Comparison of ENCODE assay signal across 7 mouse cellular contexts in genomic region chr11:60417717-60418472, GRCm38 (mm10). TPM values are rescaled to one million over a fixed set of nuclear protein-coding genes. Genes with fewer than 3 reads are reported as not detected.
DNase-seq lines count a peak whose midpoint lies in the region; ATAC-seq and TF ChIP-seq lines count a peak whose summit lies in the region.

Gene Atpaf2 (minus strand): TSS chr11:60418457.

- peak within 1 kb of the TSS; percentile 94 for H3K4me2 ChIP-seq in hindbrain, embryonic 15.5 days
- H3K4me2 ChIP-seq in neural tube, embryonic 13.5 days = peak within 1 kb of the TSS; percentile 83

- DNase-seq in 3134 (ENCODE audit: extremely low read depth, insufficient read length, low spot score) (peak; percentile 74), 3T3-L1 (ENCODE audit: low read depth, low spot score) (peak; percentile 51), liver (peak; percentile 62)
- DNase-seq in brain, embryonic 14.5 days (ENCODE audit: low read depth) = peak; percentile 31
- DNase-seq in frontal cortex, postnatal 36 days (ENCODE audit: low spot score in 2 of 2) = peak; percentile 8 to 16

- H3K9me3 ChIP-seq in hindbrain, embryonic 15.5 days = no peaks in the 10 kb centered on the region
- no peaks in the 10 kb centered on the region for H3K9me3 ChIP-seq in neural tube, embryonic 13.5 days

- H3K4me3 ChIP-seq in hindbrain, embryonic 15.5 days = peak within 1 kb of the TSS; percentile 95
- H3K4me3 ChIP-seq in neural tube, embryonic 13.5 days = peak within 1 kb of the TSS; percentile 92

- H3K4me1 ChIP-seq in hindbrain, embryonic 15.5 days (replicated peaks) = peaks cover 39% of the 10 kb centered on the region
- peaks cover 42% of the 10 kb centered on the region for H3K4me1 ChIP-seq in neural tube, embryonic 13.5 days (replicated peaks)

- H3K9ac ChIP-seq in hindbrain, embryonic 15.5 days = peak within 1 kb of the TSS; percentile 93
- H3K9ac ChIP-seq in neural tube, embryonic 13.5 days = peak within 1 kb of the TSS; percentile 92

- TF ChIP-seq POLR2A in brain, embryonic 14.5 days (IDR thresholded peaks at IDR 0.05; ENCODE audit: borderline replicate concordance, extremely low read depth, insufficient read depth, insufficient read length, poor library complexity, severe bottlenecking) = peak; percentile 2; the same call in 1 of the 2 replicates

- peak within 1 kb of the TSS; percentile 91 for H3K27ac ChIP-seq in hindbrain, embryonic 15.5 days (replicated peaks)
- peak within 1 kb of the TSS; percentile 89 for H3K27ac ChIP-seq in neural tube, embryonic 13.5 days (replicated peaks)

- ATAC-seq in hindbrain, embryonic 15.5 days (ENCODE audit: low FRiP score, low read depth) = peak; percentile 46
- ATAC-seq in neural tube, embryonic 13.5 days (ENCODE audit: low read depth) = peak; percentile 55

- H3K36me3 ChIP-seq in hindbrain, embryonic 15.5 days = no peaks in the 10 kb centered on the region
- no peaks in the 10 kb centered on the region for H3K36me3 ChIP-seq in neural tube, embryonic 13.5 days

- H3K27me3 ChIP-seq in hindbrain, embryonic 15.5 days = no peaks in the 10 kb centered on the region
- no peaks in the 10 kb centered on the region for H3K27me3 ChIP-seq in neural tube, embryonic 13.5 days

- 0% methylated on average over 39 of the region's 39 CpGs for WGBS in hindbrain, embryonic 15.5 days
- under 1% methylated on average over 36 of the region's 39 CpGs for WGBS in neural tube, embryonic 13.5 days

- no peak for TF ChIP-seq CTCF in brain, embryonic 14.5 days (IDR thresholded peaks at IDR 0.05; ENCODE audit: borderline replicate concordance, extremely low read depth, insufficient read depth, insufficient read length)

RNA-seq across cellular contexts. Expression of gene Atpaf2, which starts in this region (rescaled TPM):
- polyA plus RNA-seq in brain, embryonic 14.5 days (2012; rRNA removed) = 32.8 and 34.3 TPM in 2 replicates
- 41.1 and 41.4 TPM in 2 replicates for polyA plus RNA-seq in hindbrain, embryonic 15.5 days (2015; fragmentation: Nextera tagmentation; extraction: Ambion mirVana)
- polyA plus RNA-seq in neural tube, embryonic 13.5 days (2015; fragmentation: Nextera tagmentation; extraction: Ambion mirVana) = 39.4 and 41.2 TPM in 2 replicates

Comparison
In these comparisons a context has a peak if more than half of its experiments do, and no peak if none do; other contexts are left out.
1. Peak in every context shown above with its lines: DNase-seq, ATAC-seq, H3K4me3 ChIP-seq and H3K27ac ChIP-seq.
2. DNase-seq: peak in every context shown above with its lines; median percentile 74 in 3134; 62 in liver; 51 in 3T3-L1; 31 in brain, embryonic 14.5 days; 12 in frontal cortex, postnatal 36 days.